Mouse (Mus musculus): ENCODE measurements around the gene Gm21988.

DNA sequence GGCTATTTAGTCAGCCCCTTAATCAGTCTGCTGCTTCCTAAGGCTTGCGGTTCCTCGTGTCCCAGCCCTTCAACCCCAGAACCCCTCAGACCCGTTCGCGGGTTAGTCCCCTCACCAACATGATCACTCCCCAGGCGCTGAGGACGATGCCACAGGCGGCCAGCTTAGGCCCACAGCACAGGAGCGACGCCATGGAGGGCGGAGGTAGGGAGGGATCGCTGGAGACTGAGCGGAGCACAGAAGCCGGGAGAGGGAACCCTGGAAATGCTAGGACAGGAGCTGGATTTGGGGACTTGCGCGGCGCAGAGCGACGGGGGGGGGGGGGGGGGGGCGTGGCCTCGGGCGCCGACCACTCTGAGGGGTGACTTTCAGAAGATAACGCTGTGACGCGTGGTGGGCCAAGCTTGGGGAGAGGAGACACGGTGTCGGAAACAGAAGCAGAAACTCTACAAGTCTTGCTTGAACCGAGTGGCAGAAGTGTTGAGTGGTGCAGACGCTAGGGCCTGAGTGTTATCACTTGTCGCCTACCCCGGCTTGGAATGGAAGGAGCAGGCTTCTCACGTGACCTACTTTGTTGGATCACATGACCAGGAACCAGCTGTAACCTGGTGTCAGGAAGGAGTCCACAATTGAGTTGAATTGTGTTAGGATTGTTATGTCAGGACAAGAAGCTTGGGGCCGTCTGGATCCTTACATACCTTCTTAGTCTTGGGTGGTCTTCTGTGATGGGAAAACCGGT, at the start of gene Gm21988, which contains the start of gene Rnasek:
- no peak for TF ChIP-seq CTCF (IDR thresholded peaks at IDR 0.05; ENCODE audit: extremely low read depth, insufficient read length, insufficient replicate concordance, low read depth, low read length)
- TF ChIP-seq POLR2A (IDR thresholded peaks at IDR 0.05; ENCODE audit: low read depth, low read length) = peak; percentile 74; the same call in 1 of the 2 replicates

All from small intestine, adult 2 months (tissue).